Mouse (Mus musculus) limb, embryonic 10.5 days (tissue): ENCODE results near the gene Ulbp1. TPM values are rescaled to one million over a fixed set of nuclear protein-coding genes. Genes with fewer than 3 reads are reported as not detected.

Experiments used
- DNase-seq: peaks from one replicate; pipeline ENCODE4 v3.0.0-alpha.2; 2017; ENCODE audit warnings: low spot score
- H3K27ac ChIP-seq: fragments of 300-500 bp; sonication (generic); 2 replicates; pipeline ENCODE4 v1.5.1; 2016; ENCODE audit warnings: mild to moderate bottlenecking
- H3K27me3 ChIP-seq: fragments of 300-500 bp; sonication (generic); 2 replicates; pipeline ENCODE4 v1.6.1; 2016; ENCODE audit warnings: low read depth, mild to moderate bottlenecking; ENCODE audit not compliant: poor library complexity, severe bottlenecking
- H3K36me3 ChIP-seq: fragments of 300-500 bp; sonication (generic); 2 replicates; pipeline ENCODE4 v1.6.1; 2016; ENCODE audit warnings: mild to moderate bottlenecking, moderate library complexity
- H3K4me1 ChIP-seq: fragments of 300-500 bp; sonication (generic); 2 replicates; pipeline ENCODE4 v1.6.1; 2016
- H3K4me3 ChIP-seq: fragments of 300-500 bp; sonication (generic); 2 replicates; pipeline ENCODE4 v1.5.1; 2016; ENCODE audit warnings: mild to moderate bottlenecking, moderate library complexity
- H3K9me3 ChIP-seq: fragments of 300-500 bp; sonication (generic); replicated peaks from 2 replicates; pipeline ENCODE4 v1.6.1; 2016; ENCODE audit warnings: mild to moderate bottlenecking
- WGBS: fragments of 180-500 bp; shearing (Covaris S2); methylation state at CpG from one replicate; pipeline ENCODE4 v1.1.7; 2016; 5-methylcytosine and 5-hydroxymethylcytosine counted together
- polyA plus RNA-seq: library from polyadenylated mRNA; unstranded; fragments of >200 nt; fragmentation: Nextera tagmentation; extraction: Ambion mirVana; gene quantifications from 2 replicates; pipeline ENCODE4 v1.2.1, GENCODE M21; 2016

Gene Ulbp1
- polyA plus RNA-seq, 1 experiment from 2014 or later = 0.83 TPM

- peak; percentile 61 for DNase-seq
- Histone ChIP-seq H3K4me1 (peaks cover 25% of the 10 kb centered on the region), H3K27me3 (peaks cover 49% of the 10 kb centered on the region), H3K4me3 (peak overlapping the region; percentile 63), H3K27ac (peak overlapping the region; percentile 56; the same call in 1 of the 2 replicates), H3K9me3 (no peaks in the 10 kb centered on the region), H3K36me3 (no peaks in the 10 kb centered on the region)
- under 1% methylated on average over 20 of the region's 20 CpGs for WGBS
These were observed 81.9 kb downstream of the Ulbp1 start for GRCm38 (mm10) chr10:7391561-7391934.

GRCm38 (mm10) chr10:7391108-7391507 is 82.3 kb downstream of the Ulbp1 start:
- peak; percentile 61 for DNase-seq
- Histone ChIP-seq H3K27ac (no peak overlapping the region; the same call in 1 of the 2 replicates), H3K9me3 (no peaks in the 10 kb centered on the region), H3K36me3 (no peaks in the 10 kb centered on the region), H3K27me3 (peaks cover 49% of the 10 kb centered on the region), H3K4me3 (peak overlapping the region; percentile 63), H3K4me1 (peaks cover 25% of the 10 kb centered on the region)
- WGBS = under 1% methylated on average over 31 of the region's 31 CpGs

Other genes with a start within 250 kb of the Ulbp1 start
- gene Lrp11, start 116.2 kb upstream of the Ulbp1 start, polyA plus RNA-seq = 1.4 and 1.6 TPM in 2 replicates
- 93.2 and 102 TPM in 2 replicates for gene Nup43, start 193.9 kb upstream of the Ulbp1 start, polyA plus RNA-seq
- 111 and 115 TPM in 2 replicates for gene Pcmt1, start 207.5 kb upstream of the Ulbp1 start, polyA plus RNA-seq
- 5.5 and 7.3 TPM in 2 replicates for gene Lats1, start 207.6 kb upstream of the Ulbp1 start, polyA plus RNA-seq